Comparison of ENCODE assay signal across 8 mouse cellular contexts in genomic region chr19:60791164-60791563, GRCm38 (mm10). TPM values are rescaled to one million over a fixed set of nuclear protein-coding genes. Genes with fewer than 3 reads are reported as not detected.
DNase-seq lines count a peak whose midpoint lies in the region; ATAC-seq and TF ChIP-seq lines count a peak whose summit lies in the region.

No protein-coding gene starts in this region.

- peak overlapping the region; percentile 100 for H3K9ac ChIP-seq in heart, embryonic 14.5 days (ENCODE audit: low read length)
- H3K9ac ChIP-seq in ES-Bruce4 (ENCODE audit: low read depth, poor library complexity, severe bottlenecking): peak overlapping the region; percentile 96
- H3K9ac ChIP-seq in forebrain, embryonic 12.5 days: peak overlapping the region; percentile 99
- H3K9ac ChIP-seq in liver, embryonic 14.5 days (replicated peaks): peak overlapping the region; percentile 100

- peak overlapping the region; percentile 74 for H3K4me2 ChIP-seq in heart, embryonic 14.5 days (ENCODE audit: low read length)
- H3K4me2 ChIP-seq in forebrain, embryonic 12.5 days: peak overlapping the region; percentile 73
- peak overlapping the region; percentile 92 for H3K4me2 ChIP-seq in liver, embryonic 14.5 days (ENCODE audit: low read depth)

- H3K9me3 ChIP-seq in heart, embryonic 14.5 days (ENCODE audit: control insufficient read depth, low read length): no peaks in the 10 kb centered on the region
- no peaks in the 10 kb centered on the region for H3K9me3 ChIP-seq in ES-Bruce4 (replicated peaks; ENCODE audit: control insufficient read depth, insufficient read depth, low read length, poor library complexity, severe bottlenecking)
- no peaks in the 10 kb centered on the region for H3K9me3 ChIP-seq in forebrain, embryonic 12.5 days
- no peaks in the 10 kb centered on the region for H3K9me3 ChIP-seq in liver, embryonic 14.5 days (ENCODE audit: control insufficient read depth, low read length)

- no peaks in the 10 kb centered on the region for H3K27me3 ChIP-seq in heart, embryonic 14.5 days (ENCODE audit: control insufficient read depth, insufficient read depth, low read length)
- no peaks in the 10 kb centered on the region for H3K27me3 ChIP-seq in ES-Bruce4 (ENCODE audit: control insufficient read depth, insufficient read depth, low read length, poor library complexity, severe bottlenecking)
- H3K27me3 ChIP-seq in forebrain, embryonic 12.5 days: no peaks in the 10 kb centered on the region
- no peaks in the 10 kb centered on the region for H3K27me3 ChIP-seq in liver, embryonic 14.5 days (ENCODE audit: control insufficient read depth, insufficient read depth, low read length)

- H3K4me3 ChIP-seq in heart, embryonic 14.5 days (ENCODE audit: control insufficient read depth in 1 of 2, insufficient read depth in 1 of 2, low read depth in 1 of 2, low read length in 2 of 2): peak overlapping the region; percentile 85 to 100
- H3K4me3 ChIP-seq in ES-Bruce4 (ENCODE audit: low read depth, low read length): peak overlapping the region; percentile 77
- H3K4me3 ChIP-seq in forebrain, embryonic 12.5 days (replicated peaks): peak overlapping the region; percentile 98
- peak overlapping the region; percentile 76 to 99 for H3K4me3 ChIP-seq in liver, embryonic 14.5 days (ENCODE audit: insufficient read depth in 1 of 2, low read depth in 2 of 2, low read length in 2 of 2)

- TF ChIP-seq CTCF in ES-Bruce4 (IDR thresholded peaks at IDR 0.05; ENCODE audit: low read depth, low read length): no peak
- no peak for TF ChIP-seq CTCF in liver, embryonic 14.5 days (IDR thresholded peaks at IDR 0.05; ENCODE audit: low read depth)

- no peak for TF ChIP-seq EP300 in ES-Bruce4 (IDR thresholded peaks at IDR 0.05; ENCODE audit: insufficient read depth, low read depth, low read length)
- TF ChIP-seq EP300 in liver, embryonic 14.5 days (IDR thresholded peaks at IDR 0.05; ENCODE audit: low read depth): no peak

- TF ChIP-seq POLR2A in ES-Bruce4 (IDR thresholded peaks at IDR 0.05; ENCODE audit: insufficient read depth, low read length): no peak

- peaks cover 2 to 16% of the 10 kb centered on the region in 2 experiments for H3K4me1 ChIP-seq in heart, embryonic 14.5 days (ENCODE audit: control insufficient read depth in 2 of 2, insufficient read depth in 2 of 2, low read length in 2 of 2)
- H3K4me1 ChIP-seq in ES-Bruce4 (ENCODE audit: control insufficient read depth, insufficient read depth, low read length): no peaks in the 10 kb centered on the region
- H3K4me1 ChIP-seq in forebrain, embryonic 12.5 days: peaks cover 19% of the 10 kb centered on the region
- peaks cover 10 to 17% of the 10 kb centered on the region in 2 experiments for H3K4me1 ChIP-seq in liver, embryonic 14.5 days (replicated peaks; ENCODE audit: control insufficient read depth in 2 of 2, insufficient read depth in 2 of 2, low read length in 1 of 2)

- no peaks in the 10 kb centered on the region for H3K36me3 ChIP-seq in heart, embryonic 14.5 days (ENCODE audit: control insufficient read depth, insufficient read depth, low read length)
- H3K36me3 ChIP-seq in ES-Bruce4 (ENCODE audit: control insufficient read depth, insufficient read depth, low read length, poor library complexity, severe bottlenecking): peaks cover 16% of the 10 kb centered on the region
- no peaks in the 10 kb centered on the region for H3K36me3 ChIP-seq in forebrain, embryonic 12.5 days (replicated peaks)
- H3K36me3 ChIP-seq in liver, embryonic 14.5 days (replicated peaks; ENCODE audit: control insufficient read depth, insufficient read depth, low read depth): no peaks in the 10 kb centered on the region

- DNase-seq in heart, postnatal 4 days: no peak
- DNase-seq in liver, embryonic 14.5 days (ENCODE audit: low read depth in 3 of 3, low spot score in 3 of 3): no peak
- DNase-seq in left cerebral cortex, adult 11 months (ENCODE audit: low spot score): no peak
- no peak for DNase-seq in adipocyte (ENCODE audit: low spot score)
- no peak for DNase-seq in left cerebral cortex, adult 8-10 months (ENCODE audit: low spot score in 2 of 2)

- no peak for ATAC-seq in heart, embryonic 14.5 days (ENCODE audit: insufficient number of reproducible peaks, insufficient read depth, low FRiP score, low read depth)
- ATAC-seq in forebrain, embryonic 12.5 days (ENCODE audit: low FRiP score): peak; percentile 31; the same call in 1 of the 2 replicates
- ATAC-seq in liver, embryonic 14.5 days (ENCODE audit: insufficient read depth): no peak

- WGBS in heart, embryonic 14.5 days: 19% methylated on average over 9 of the region's 9 CpGs
- WGBS in forebrain, embryonic 12.5 days: 18% methylated on average over 9 of the region's 9 CpGs
- 12% methylated on average over 9 of the region's 9 CpGs for WGBS in liver, embryonic 14.5 days (ENCODE audit: insufficient replicate concordance)

- peak overlapping the region; percentile 99 to 100 for H3K27ac ChIP-seq in heart, embryonic 14.5 days (replicated peaks in 1 of 2; ENCODE audit: control insufficient read depth in 1 of 2, insufficient read depth in 1 of 2, low read depth in 2 of 2, low read length in 2 of 2)
- H3K27ac ChIP-seq in ES-Bruce4 (ENCODE audit: insufficient read depth, low read length): peak overlapping the region; percentile 63
- H3K27ac ChIP-seq in forebrain, embryonic 12.5 days: peak overlapping the region; percentile 97
- H3K27ac ChIP-seq in liver, embryonic 14.5 days: peak overlapping the region; percentile 99

RNA-seq across cellular contexts. Expression of gene Eif3a, which starts 0.7 kb away (rescaled TPM):
- polyA plus RNA-seq in heart, embryonic 14.5 days (2014; fragmentation: Nextera tagmentation; extraction: Ambion mirVana): 114 and 128 TPM in 2 replicates
- 100 to 1,000 TPM; 132 to 134 TPM for total RNA-seq in heart, postnatal 4 days (2021)
- 435 and 454 TPM in 2 replicates for polyA plus RNA-seq in ES-Bruce4 (2011; ENCODE audit: insufficient read depth, insufficient read length, low read depth, missing spikeins)
- polyA plus RNA-seq in forebrain, embryonic 12.5 days (2016; fragmentation: Nextera tagmentation; extraction: Ambion mirVana): 136 and 137 TPM in 2 replicates
- polyA plus RNA-seq in liver, embryonic 14.5 days (2012; rRNA removed): 37.6 and 96.1 TPM in 2 replicates
- polyA plus RNA-seq in liver, embryonic 14.5 days (2014; fragmentation: Nextera tagmentation; extraction: Ambion mirVana): 95.1 and 103 TPM in 2 replicates
- 10 to 100 TPM; 88.6 to 98.3 (median 90.6) TPM for total RNA-seq in left cerebral cortex, adult 8-10 months (2022)

RNA-seq across cellular contexts. Expression of gene Fam45a, which starts 20.2 kb away (rescaled TPM):
- 23.2 and 24.2 TPM in 2 replicates for polyA plus RNA-seq in heart, embryonic 14.5 days (2014; fragmentation: Nextera tagmentation; extraction: Ambion mirVana)
- 10 to 100 TPM; 18.2 to 21.4 TPM for total RNA-seq in heart, postnatal 4 days (2021)
- polyA plus RNA-seq in ES-Bruce4 (2011; ENCODE audit: insufficient read depth, insufficient read length, low read depth, missing spikeins): 32.3 and 37.6 TPM in 2 replicates
- polyA plus RNA-seq in forebrain, embryonic 12.5 days (2016; fragmentation: Nextera tagmentation; extraction: Ambion mirVana): 35.5 and 39.4 TPM in 2 replicates
- polyA plus RNA-seq in liver, embryonic 14.5 days (2012; rRNA removed): 8.5 and 11.8 TPM in 2 replicates
- polyA plus RNA-seq in liver, embryonic 14.5 days (2014; fragmentation: Nextera tagmentation; extraction: Ambion mirVana): 25.7 and 29.3 TPM in 2 replicates
- 10 to 100 TPM; 43.8 to 53.4 (median 48.2) TPM for total RNA-seq in left cerebral cortex, adult 8-10 months (2022)

RNA-seq across cellular contexts. Expression of gene Nanos1, which starts 35.4 kb away (rescaled TPM):
- polyA plus RNA-seq in heart, embryonic 14.5 days (2014; fragmentation: Nextera tagmentation; extraction: Ambion mirVana): 0.86 and 1.1 TPM in 2 replicates
- total RNA-seq in heart, postnatal 4 days (2021): 1 to 10 TPM; 1.2 to 1.3 TPM
- 3.8 and 4.2 TPM in 2 replicates for polyA plus RNA-seq in ES-Bruce4 (2011; ENCODE audit: insufficient read depth, insufficient read length, low read depth, missing spikeins)
- polyA plus RNA-seq in forebrain, embryonic 12.5 days (2016; fragmentation: Nextera tagmentation; extraction: Ambion mirVana): 7.4 and 7.8 TPM in 2 replicates
- polyA plus RNA-seq in liver, embryonic 14.5 days (2012; rRNA removed): 1.00 and 1.3 TPM in 2 replicates
- polyA plus RNA-seq in liver, embryonic 14.5 days (2014; fragmentation: Nextera tagmentation; extraction: Ambion mirVana): 1.2 and 1.9 TPM in 2 replicates
- total RNA-seq in left cerebral cortex, adult 8-10 months (2022): 10 to 100 TPM; 21.2 to 23.8 (median 22.2) TPM
